Mouse (Mus musculus): ENCODE measurements around the gene Atp6v1e1. TPM values are rescaled to one million over a fixed set of nuclear protein-coding genes. Genes with fewer than 3 reads are reported as not detected.
A peak's percentile ranks its signal among the peaks of the same experiment; 100 is the strongest.
"Not testable (repeated sequence)": the region's sequence is repeated elsewhere in the genome, so short reads cannot be mapped to it uniquely, and the experiment has no call there.

Atp6v1e1 gene
- total and polyA plus RNA-seq, 3 experiments: 76.9 to 95.2 (median 91.6) TPM

DNA sequence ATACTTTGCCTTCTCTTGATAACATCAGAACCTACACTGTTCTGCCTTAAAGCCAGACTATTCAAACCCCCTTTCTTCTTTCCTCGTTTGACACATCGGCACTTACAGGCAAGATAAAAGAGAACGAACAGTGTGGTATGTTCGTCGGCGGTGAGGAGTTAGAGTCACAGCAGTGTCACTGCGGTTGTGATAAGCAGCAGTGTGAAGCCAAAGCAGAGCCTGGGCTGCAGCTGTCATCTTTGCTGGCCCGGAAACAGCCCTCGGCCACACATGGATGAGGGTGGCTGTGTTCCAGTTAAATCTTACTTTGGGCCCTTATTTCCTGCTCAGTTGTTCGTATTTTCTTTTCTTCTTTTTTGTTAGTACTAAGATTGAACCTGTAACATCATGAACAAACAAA, 31.8 kb upstream of the Atp6v1e1 start:
- dilution Hi-C loops (cut with MboI; ENCODE audit: extremely low pct_ligation_motif_present, extremely low pct_unique_long_range_greater_than_20kb, low sequenced_read_pairs): no loop called here
- Histone ChIP-seq H3K9me3 (replicated peaks; ENCODE audit: low read length) (no peaks in the 10 kb centered on the region), H3K4me1 (ENCODE audit: control insufficient read depth in 1 of 2, insufficient read depth in 2 of 2) (peaks cover 0 to 9% of the 10 kb centered on the region in 2 experiments; a peak in 1 of 4 replicates), H3K27ac (ENCODE audit: insufficient read depth, low read depth) (no peak overlapping the region), H3K27me3 (replicated peaks) (no peaks in the 10 kb centered on the region), H3K4me3 (replicated peaks in 1 of 3; ENCODE audit: low read depth in 2 of 3, low read length in 2 of 3, poor library complexity in 1 of 3) (no peak overlapping the region), H3K4me2 (ENCODE audit: insufficient read depth, low read depth, poor library complexity, severe bottlenecking) (no peak overlapping the region), H3K79me2 (replicated peaks; ENCODE audit: control insufficient read depth, extremely low read depth, insufficient read depth, poor library complexity, severe bottlenecking) (no peaks in the 10 kb centered on the region; the same call in 1 of the 2 replicates), H3K36me3 (replicated peaks in 1 of 2; ENCODE audit: control insufficient read depth in 1 of 2, insufficient read depth in 1 of 2, low read length in 1 of 2) (peaks cover 22 to 65% of the 10 kb centered on the region in 2 experiments), H3K9ac (ENCODE audit: insufficient read depth, low read depth) (no peak overlapping the region)
- no peak for TF ChIP-seq MYC (IDR thresholded peaks at IDR 0.05; ENCODE audit: low read depth, low read length)
- no peak for TF ChIP-seq KAT2A (IDR thresholded peaks at IDR 0.05; ENCODE audit: insufficient replicate concordance, low read length)
- no peak for TF ChIP-seq TBP (conservative IDR thresholded peaks at IDR 0.05; ENCODE audit: low read depth, low read length)
- TF ChIP-seq MXI1 (IDR thresholded peaks at IDR 0.05; ENCODE audit: low read depth, low read length): no peak
- no peak for TF ChIP-seq JUN (IDR thresholded peaks at IDR 0.05; ENCODE audit: insufficient read depth, low read depth, low read length)
- TF ChIP-seq JUND (conservative IDR thresholded peaks at IDR 0.05; ENCODE audit: low read depth, low read length): no peak
- in situ Hi-C loops (cut with MboI; ENCODE audit: low pct_ligation_motif_present, low pct_unique_long_range_greater_than_20kb, low sequenced_read_pairs): no loop called here
- DNase-seq (ENCODE audit: extremely low read depth): no peak

DNA sequence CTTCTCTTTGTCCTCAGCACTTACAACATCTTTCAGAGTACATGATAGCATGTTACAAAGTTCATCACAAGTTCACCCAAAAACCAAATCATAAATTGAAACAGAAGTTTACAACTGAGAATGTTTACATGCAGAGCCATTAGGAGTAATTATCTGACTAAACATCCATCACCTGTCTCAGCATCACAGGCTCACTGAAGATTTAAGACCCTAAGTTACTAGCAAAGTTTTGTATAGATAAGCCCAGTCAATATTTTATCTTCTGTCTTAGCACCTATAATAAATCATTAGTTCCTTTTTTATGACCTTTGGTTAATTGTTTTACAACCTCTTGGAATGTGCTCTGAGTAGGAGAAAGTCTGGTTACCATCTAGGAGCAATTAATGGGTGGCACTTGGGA, 28.1 kb upstream of the Atp6v1e1 start:
- H3K27ac ChIP-seq (ENCODE audit: insufficient read depth, low read depth); H3K4me1 ChIP-seq (ENCODE audit: control insufficient read depth in 1 of 2, insufficient read depth in 2 of 2); H3K4me3 ChIP-seq (replicated peaks in 1 of 3; ENCODE audit: low read depth in 2 of 3, low read length in 2 of 3, poor library complexity in 1 of 3); H3K4me2 ChIP-seq (ENCODE audit: insufficient read depth, low read depth, poor library complexity, severe bottlenecking); dilution Hi-C loops (cut with MboI; ENCODE audit: extremely low pct_ligation_motif_present, extremely low pct_unique_long_range_greater_than_20kb, low sequenced_read_pairs); DNase-seq (ENCODE audit: extremely low read depth); H3K27me3 ChIP-seq (replicated peaks); in situ Hi-C loops (cut with MboI; ENCODE audit: low pct_ligation_motif_present, low pct_unique_long_range_greater_than_20kb, low sequenced_read_pairs); H3K9ac ChIP-seq (ENCODE audit: insufficient read depth, low read depth); H3K79me2 ChIP-seq (replicated peaks; ENCODE audit: control insufficient read depth, extremely low read depth, insufficient read depth, poor library complexity, severe bottlenecking); H3K9me3 ChIP-seq (replicated peaks; ENCODE audit: low read length): not testable (repeated sequence)
- H3K36me3 ChIP-seq (replicated peaks in 1 of 2; ENCODE audit: control insufficient read depth in 1 of 2, insufficient read depth in 1 of 2, low read length in 1 of 2): peaks cover 32 to 54% of the 10 kb centered on the region in 2 experiments

DNA sequence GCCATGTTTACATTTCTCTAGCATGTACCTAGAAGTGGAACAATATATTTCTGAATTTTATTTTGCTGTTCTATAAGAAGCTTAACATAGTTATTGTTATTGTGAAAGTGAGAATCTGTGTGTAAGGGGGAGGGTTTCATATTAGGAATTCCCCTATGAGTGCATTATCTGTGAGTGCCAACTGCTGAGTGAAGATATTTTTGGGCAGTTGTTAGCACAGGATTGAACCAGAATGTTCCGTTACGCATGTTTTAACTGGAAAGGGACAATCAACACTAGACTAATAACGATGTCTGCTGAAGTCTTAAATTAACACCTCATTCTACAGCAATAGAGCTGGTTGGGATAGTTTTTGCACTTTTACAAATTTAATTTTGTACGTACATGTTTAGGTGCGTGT, 19.2 kb upstream of the Atp6v1e1 start:
- H3K27me3 ChIP-seq (replicated peaks): no peaks in the 10 kb centered on the region
- TF ChIP-seq SMC3 (IDR thresholded peaks at IDR 0.05; ENCODE audit: low read depth, low read length) (no peak), MEF2A (IDR thresholded peaks at IDR 0.05; ENCODE audit: borderline replicate concordance, low read depth, low read length) (peak; percentile 61; the same call in 1 of the 2 replicates), BHLHE40 (IDR thresholded peaks at IDR 0.05; ENCODE audit: low read depth, low read length) (peak; percentile 12; the same call in 1 of the 2 replicates)
- no peak overlapping the region for H3K27ac ChIP-seq (ENCODE audit: insufficient read depth, low read depth)
- dilution Hi-C loops (cut with MboI; ENCODE audit: extremely low pct_ligation_motif_present, extremely low pct_unique_long_range_greater_than_20kb, low sequenced_read_pairs): no loop called here
- peaks cover 35% of the 10 kb centered on the region for H3K79me2 ChIP-seq (replicated peaks; ENCODE audit: control insufficient read depth, extremely low read depth, insufficient read depth, poor library complexity, severe bottlenecking)
- H3K9ac ChIP-seq (ENCODE audit: insufficient read depth, low read depth): no peak overlapping the region
- in situ Hi-C loops (cut with MboI; ENCODE audit: low pct_ligation_motif_present, low pct_unique_long_range_greater_than_20kb, low sequenced_read_pairs): no loop called here
- H3K4me1 ChIP-seq (ENCODE audit: control insufficient read depth in 1 of 2, insufficient read depth in 2 of 2): peaks cover 4 to 32% of the 10 kb centered on the region in 2 experiments
- DNase-seq (ENCODE audit: extremely low read depth): no peak
- peaks cover 3% of the 10 kb centered on the region for H3K9me3 ChIP-seq (replicated peaks; ENCODE audit: low read length)
- no peak overlapping the region for H3K4me2 ChIP-seq (ENCODE audit: insufficient read depth, low read depth, poor library complexity, severe bottlenecking)
- peaks cover 0 to 26% of the 10 kb centered on the region in 2 experiments for H3K36me3 ChIP-seq (replicated peaks in 1 of 2; ENCODE audit: control insufficient read depth in 1 of 2, insufficient read depth in 1 of 2, low read length in 1 of 2)
- H3K4me3 ChIP-seq (replicated peaks in 1 of 3; ENCODE audit: low read depth in 2 of 3, low read length in 2 of 3, poor library complexity in 1 of 3): no peak overlapping the region

Measured in CH12.LX (cell line).